Mouse (Mus musculus): ENCODE measurements around the gene Fcgr4. TPM values are rescaled to one million over a fixed set of nuclear protein-coding genes. Genes with fewer than 3 reads are reported as not detected.
"Not testable (repeated sequence)": the region's sequence is repeated elsewhere in the genome, so short reads cannot be mapped to it uniquely, and the experiment has no call there.

Gene Fcgr4
- polyA plus RNA-seq, 1 experiment from 2014 or later: 0.22 TPM

GRCm38 (mm10) chr1:171060392-171060791 lies 41.7 kb downstream of the Fcgr4 start:
- Histone ChIP-seq H3K27ac (ENCODE audit: low read length) (no peak overlapping the region), H3K9me3 (ENCODE audit: control insufficient read depth, low read length) (peaks cover 3% of the 10 kb centered on the region; the same call in 1 of the 2 replicates), H3K4me1 (replicated peaks; ENCODE audit: control insufficient read depth, insufficient read depth, low read length) (peaks cover 6% of the 10 kb centered on the region), H3K4me3 (replicated peaks; ENCODE audit: low read length) (no peak overlapping the region), H3K36me3 (ENCODE audit: control insufficient read depth, insufficient read depth) (no peaks in the 10 kb centered on the region), H3K9ac (replicated peaks; ENCODE audit: low read depth, low read length) (no peak overlapping the region), H3K27me3 (replicated peaks; ENCODE audit: control insufficient read depth, insufficient read depth, low read length) (peaks cover 15% of the 10 kb centered on the region), H3K4me2 (ENCODE audit: low read length) (no peak overlapping the region)
- WGBS: 60% methylated on average over 10 of the region's 10 CpGs
- no peak for ATAC-seq

GRCm38 (mm10) chr1:171061566-171061965 lies 42.8 kb downstream of the Fcgr4 start:
- H3K4me2 ChIP-seq (ENCODE audit: low read length): no peak overlapping the region
- WGBS: 93% methylated on average over 3 of the region's 3 CpGs

GRCm38 (mm10) chr1:171063569-171064490 lies 45.1 kb downstream of the Fcgr4 start:
- not testable (repeated sequence) for H3K4me1 ChIP-seq (replicated peaks; ENCODE audit: control insufficient read depth, insufficient read depth, low read length); H3K36me3 ChIP-seq (ENCODE audit: control insufficient read depth, insufficient read depth); H3K9me3 ChIP-seq (ENCODE audit: control insufficient read depth, low read length); H3K27ac ChIP-seq (ENCODE audit: low read length)
- peak overlapping the region; percentile 46 for H3K4me3 ChIP-seq (replicated peaks; ENCODE audit: low read length)
- H3K27me3 ChIP-seq (replicated peaks; ENCODE audit: control insufficient read depth, insufficient read depth, low read length): peaks cover 22% of the 10 kb centered on the region
- H3K9ac ChIP-seq (replicated peaks; ENCODE audit: low read depth, low read length): peak overlapping the region; percentile 19; the same call in 1 of the 2 replicates
- ATAC-seq: peak; percentile 67
- 6% methylated on average over 37 of the region's 61 CpGs for WGBS
- peak overlapping the region; percentile 55 for H3K4me2 ChIP-seq (ENCODE audit: low read length)

More at GRCm38 (mm10) chr1:171061566-171061965, 42.8 kb downstream of the Fcgr4 start:
- Histone ChIP-seq H3K27ac (ENCODE audit: low read length) (no peak overlapping the region), H3K36me3 (ENCODE audit: control insufficient read depth, insufficient read depth) (no peaks in the 10 kb centered on the region), H3K27me3 (replicated peaks; ENCODE audit: control insufficient read depth, insufficient read depth, low read length) (peaks cover 18% of the 10 kb centered on the region), H3K4me3 (replicated peaks; ENCODE audit: low read length) (no peak overlapping the region), H3K9me3 (ENCODE audit: control insufficient read depth, low read length) (peaks cover 3% of the 10 kb centered on the region; the same call in 1 of the 2 replicates), H3K4me1 (replicated peaks; ENCODE audit: control insufficient read depth, insufficient read depth, low read length) (peaks cover 6% of the 10 kb centered on the region), H3K9ac (replicated peaks; ENCODE audit: low read depth, low read length) (no peak overlapping the region)
- no peak for ATAC-seq

- Histone ChIP-seq H3K4me3 (replicated peaks; ENCODE audit: low read length) (peak within 1 kb of the TSS; percentile 46), H3K4me2 (ENCODE audit: low read length) (peak within 1 kb of the TSS; percentile 55), H3K27me3 (replicated peaks; ENCODE audit: control insufficient read depth, insufficient read depth, low read length) (peaks cover 26% of the 10 kb centered on the region), H3K9ac (replicated peaks; ENCODE audit: low read depth, low read length) (peak within 1 kb of the TSS; percentile 19; the same call in 1 of the 2 replicates)
- H3K9me3 ChIP-seq (ENCODE audit: control insufficient read depth, low read length); H3K4me1 ChIP-seq (replicated peaks; ENCODE audit: control insufficient read depth, insufficient read depth, low read length); H3K36me3 ChIP-seq (ENCODE audit: control insufficient read depth, insufficient read depth); H3K27ac ChIP-seq (ENCODE audit: low read length): not testable (repeated sequence)
- peak; percentile 60 for ATAC-seq
- WGBS: 2% methylated on average over 39 of the region's 75 CpGs
These were observed 45.9 kb downstream of the Fcgr4 start, which contains the start of gene Fcgr3 for GRCm38 (mm10) chr1:171064491-171065242. Gene Fcgr3, minus strand, starts transcription at chr1:171064935.

DNA sequence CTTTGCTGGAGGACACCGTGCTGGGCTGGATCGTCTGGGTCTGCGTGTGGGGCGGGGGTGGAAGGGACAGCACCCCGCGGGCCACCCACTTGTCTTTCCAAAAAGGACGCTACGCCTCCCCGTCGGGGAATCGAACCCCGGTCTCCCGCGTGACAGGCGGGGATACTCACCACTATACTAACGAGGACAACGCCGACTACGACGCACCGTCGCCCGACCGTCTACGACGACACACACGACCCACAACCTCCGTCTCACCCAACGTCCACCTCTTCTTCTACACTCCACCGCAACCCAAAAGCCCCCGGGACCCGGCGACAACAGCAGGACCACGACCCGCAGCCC lies 46.5 kb downstream of the Fcgr4 start:
- H3K4me3 ChIP-seq (replicated peaks; ENCODE audit: low read length): peak overlapping the region; percentile 33
- H3K9me3 ChIP-seq (ENCODE audit: control insufficient read depth, low read length); H3K9ac ChIP-seq (replicated peaks; ENCODE audit: low read depth, low read length); H3K4me1 ChIP-seq (replicated peaks; ENCODE audit: control insufficient read depth, insufficient read depth, low read length); H3K36me3 ChIP-seq (ENCODE audit: control insufficient read depth, insufficient read depth); H3K27ac ChIP-seq (ENCODE audit: low read length): not testable (repeated sequence)
- peak; percentile 50 for ATAC-seq
- under 1% methylated on average over 15 of the region's 35 CpGs for WGBS
- peak overlapping the region; percentile 34 for H3K4me2 ChIP-seq (ENCODE audit: low read length)
- peaks cover 28% of the 10 kb centered on the region for H3K27me3 ChIP-seq (replicated peaks; ENCODE audit: control insufficient read depth, insufficient read depth, low read length)

DNA sequence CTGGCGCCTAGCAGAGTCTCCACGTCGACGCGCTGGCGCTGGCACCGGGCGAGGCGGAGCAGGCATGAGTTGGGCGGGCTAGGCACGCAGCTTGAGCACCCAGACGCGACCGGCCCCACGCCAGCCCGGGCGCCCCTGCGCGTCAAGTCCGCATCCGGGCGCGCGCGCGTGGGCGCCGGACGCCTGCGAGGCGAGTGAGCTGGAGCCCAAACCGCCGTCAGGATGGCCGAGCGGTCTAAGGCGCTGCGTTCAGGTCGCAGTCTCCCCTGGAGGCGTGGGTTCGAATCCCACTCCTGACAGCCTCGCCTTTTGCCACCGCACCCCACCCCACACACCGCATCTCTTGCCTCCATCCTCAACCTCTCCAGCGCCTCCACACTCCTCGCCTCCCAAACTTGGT lies 47.0 kb downstream of the Fcgr4 start:
- Histone ChIP-seq H3K4me2 (ENCODE audit: low read length) (peak overlapping the region; percentile 28; the same call in 1 of the 2 replicates), H3K27me3 (replicated peaks; ENCODE audit: control insufficient read depth, insufficient read depth, low read length) (peaks cover 28% of the 10 kb centered on the region), H3K4me3 (replicated peaks; ENCODE audit: low read length) (peak overlapping the region; percentile 27; the same call in 1 of the 2 replicates)
- not testable (repeated sequence) for H3K9ac ChIP-seq (replicated peaks; ENCODE audit: low read depth, low read length); H3K4me1 ChIP-seq (replicated peaks; ENCODE audit: control insufficient read depth, insufficient read depth, low read length); H3K27ac ChIP-seq (ENCODE audit: low read length); H3K9me3 ChIP-seq (ENCODE audit: control insufficient read depth, low read length); H3K36me3 ChIP-seq (ENCODE audit: control insufficient read depth, insufficient read depth)
- WGBS: 6% methylated on average over 26 of the region's 45 CpGs
- peak; percentile 15 for ATAC-seq

GRCm38 (mm10) chr1:171066583-171066982 lies 47.9 kb downstream of the Fcgr4 start:
- WGBS: 45% methylated on average over 2 of the region's 10 CpGs
- not testable (repeated sequence) for H3K4me2 ChIP-seq (ENCODE audit: low read length); H3K4me3 ChIP-seq (replicated peaks; ENCODE audit: low read length); H3K9me3 ChIP-seq (ENCODE audit: control insufficient read depth, low read length); H3K9ac ChIP-seq (replicated peaks; ENCODE audit: low read depth, low read length); H3K36me3 ChIP-seq (ENCODE audit: control insufficient read depth, insufficient read depth); H3K4me1 ChIP-seq (replicated peaks; ENCODE audit: control insufficient read depth, insufficient read depth, low read length); H3K27ac ChIP-seq (ENCODE audit: low read length)
- H3K27me3 ChIP-seq (replicated peaks; ENCODE audit: control insufficient read depth, insufficient read depth, low read length): peaks cover 28% of the 10 kb centered on the region
- peak; percentile 16; the same call in 1 of the 2 replicates for ATAC-seq

DNA sequence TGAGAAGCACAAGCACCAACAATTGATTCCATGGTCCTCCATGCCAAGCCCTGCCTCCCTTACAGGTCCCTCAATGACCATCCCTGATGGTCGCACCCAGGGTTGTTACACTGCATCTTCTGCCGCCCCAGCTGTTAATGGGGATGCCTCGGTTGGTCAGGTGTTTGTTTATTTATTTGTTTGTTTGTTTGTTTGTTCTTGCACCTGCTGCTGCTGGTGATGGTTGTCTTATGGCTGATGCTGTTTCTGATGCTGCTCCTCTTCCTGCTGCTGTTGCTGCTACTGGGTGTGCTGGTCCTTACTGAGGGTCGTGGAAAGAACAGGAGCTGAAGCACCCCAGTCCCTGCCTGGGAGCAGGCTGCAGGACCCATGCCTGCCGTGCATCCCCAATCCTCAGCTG lies 49.2 kb downstream of the Fcgr4 start:
- not testable (repeated sequence) for H3K4me1 ChIP-seq (replicated peaks; ENCODE audit: control insufficient read depth, insufficient read depth, low read length); H3K27ac ChIP-seq (ENCODE audit: low read length); H3K4me2 ChIP-seq (ENCODE audit: low read length); ATAC-seq; H3K9me3 ChIP-seq (ENCODE audit: control insufficient read depth, low read length); H3K4me3 ChIP-seq (replicated peaks; ENCODE audit: low read length); H3K9ac ChIP-seq (replicated peaks; ENCODE audit: low read depth, low read length); H3K36me3 ChIP-seq (ENCODE audit: control insufficient read depth, insufficient read depth)
- H3K27me3 ChIP-seq (replicated peaks; ENCODE audit: control insufficient read depth, insufficient read depth, low read length): peaks cover 28% of the 10 kb centered on the region
- 58% methylated on average over 5 of the region's 5 CpGs for WGBS

GRCm38 (mm10) chr1:171069508-171069907 lies 50.8 kb downstream of the Fcgr4 start:
- H3K9me3 ChIP-seq (ENCODE audit: control insufficient read depth, low read length); H3K4me1 ChIP-seq (replicated peaks; ENCODE audit: control insufficient read depth, insufficient read depth, low read length); H3K27ac ChIP-seq (ENCODE audit: low read length); H3K9ac ChIP-seq (replicated peaks; ENCODE audit: low read depth, low read length); ATAC-seq; H3K4me2 ChIP-seq (ENCODE audit: low read length); H3K36me3 ChIP-seq (ENCODE audit: control insufficient read depth, insufficient read depth); H3K4me3 ChIP-seq (replicated peaks; ENCODE audit: low read length): not testable (repeated sequence)
- 63% methylated on average over 3 of the region's 3 CpGs for WGBS
- peaks cover 20% of the 10 kb centered on the region for H3K27me3 ChIP-seq (replicated peaks; ENCODE audit: control insufficient read depth, insufficient read depth, low read length)
